Mouse (Mus musculus): ENCODE results near the gene Spag16. TPM values are rescaled to one million over a fixed set of nuclear protein-coding genes. Genes with fewer than 3 reads are reported as not detected.

Gene Spag16
- polyA plus RNA-seq (2012; rRNA removed), result 0.01 TPM in 2 replicates

GRCm38 (mm10) chr1:69826806-69827703, at the start of gene Spag16:
TSS of gene Spag16 (plus strand) at chr1:69826970.

GRCm38 (mm10) chr1:70725655-70726066, 898.9 kb downstream of the Spag16 start, which contains the start of gene Vwc2l:
TSS of gene Vwc2l (plus strand) at chr1:70725715.

Other genes starting within 250 kb of the Spag16 start
- gene Ikzf2, start 139.7 kb upstream of the Spag16 start, polyA plus RNA-seq (2012; rRNA removed), result 0.35 and 0.38 TPM in 2 replicates